Mouse (Mus musculus) lung, postnatal 0 days (tissue): ENCODE measurements around the gene Brcc3.

Experiments
- CTCF ChIP-seq: IDR thresholded peaks from 2 replicates; pipeline ENCODE4 v1.5.1; 2016; ENCODE audit warnings: antibody characterized with exemption, mild to moderate bottlenecking
- EP300 ChIP-seq: IDR thresholded peaks from 2 replicates; pipeline ENCODE4 v1.6.1; 2016; ENCODE audit warnings: antibody characterized with exemption, mild to moderate bottlenecking, control low read depth

DNA sequence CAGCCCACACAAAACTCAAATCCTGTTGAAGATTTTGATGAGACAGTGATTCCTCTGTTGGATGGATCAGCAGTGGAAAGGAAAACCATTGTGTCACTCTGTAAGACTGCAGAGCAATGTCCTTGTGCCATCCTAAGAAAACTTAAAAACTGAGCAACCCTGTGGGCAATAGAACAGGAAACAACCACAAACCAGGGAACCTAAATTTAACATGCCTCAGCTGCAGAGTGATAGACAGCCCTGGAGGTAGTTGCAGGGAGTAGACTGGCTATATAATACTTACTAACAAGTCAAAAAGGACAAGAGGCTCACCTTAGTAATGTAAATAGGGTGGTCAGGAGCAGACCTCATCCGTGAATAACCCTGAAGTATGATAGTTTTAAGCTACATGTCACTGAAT lies 38.2 kb downstream of the Brcc3 start:
- TF ChIP-seq CTCF (no peak), EP300 (no peak)
